Mouse (Mus musculus): ENCODE measurements at regions not wholly inside any gene's neighbourhood (a gene's known extent, or its start where the extent isn't known, plus 50 kb on each side); places are given as distances from the start of the nearest gene placed in this dataset.

DNA sequence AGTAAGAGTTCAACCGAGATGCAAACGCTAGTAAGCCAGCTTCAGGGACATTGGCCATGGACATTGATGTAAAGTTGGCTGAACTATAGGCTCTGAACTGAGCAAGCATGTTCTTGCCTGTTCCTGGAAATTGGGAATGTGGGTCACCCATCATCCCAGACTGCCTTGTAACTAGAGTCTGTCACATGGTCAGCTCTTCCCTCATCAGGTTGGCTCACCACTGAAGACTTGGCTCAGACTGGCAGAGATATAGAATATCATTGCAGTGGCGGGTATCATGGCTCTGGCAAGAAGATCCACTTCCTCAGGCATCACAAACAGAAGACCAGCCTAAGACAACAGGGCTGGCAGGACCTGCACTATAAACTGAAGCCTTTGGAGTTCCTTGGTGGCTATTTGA, 255.3 kb upstream of the Acvr2a start:
- WGBS = 92% methylated on average over 3 of the region's 3 CpGs
- ATAC-seq = no peak

GRCm38 (mm10) chr2:48563636-48564035, 250.3 kb upstream of the Acvr2a start:
- no peak overlapping the region for H3K4me2 ChIP-seq (ENCODE audit: low read length)
- no peaks in the 10 kb centered on the region for H3K4me1 ChIP-seq (ENCODE audit: control insufficient read depth, insufficient read depth, low read length)
- H3K9me3 ChIP-seq (replicated peaks; ENCODE audit: control insufficient read depth, low read length, poor library complexity, severe bottlenecking) = no peaks in the 10 kb centered on the region
- H3K9ac ChIP-seq (ENCODE audit: low read depth, low read length) = no peak overlapping the region
- H3K36me3 ChIP-seq (ENCODE audit: control insufficient read depth, insufficient read depth, low read length) = no peaks in the 10 kb centered on the region
- 82% methylated on average over 3 of the region's 3 CpGs for WGBS
- H3K4me3 ChIP-seq (ENCODE audit: low read depth, low read length) = no peak overlapping the region
- H3K27ac ChIP-seq (ENCODE audit: low read length) = no peak overlapping the region
- no peaks in the 10 kb centered on the region for H3K27me3 ChIP-seq (ENCODE audit: control insufficient read depth, insufficient read depth, low read depth, low read length)
- ATAC-seq = no peak

More for the DNA sequence above, 255.3 kb upstream of the Acvr2a start:
- no peak overlapping the region for H3K9ac ChIP-seq (ENCODE audit: low read depth, low read length)
- no peaks in the 10 kb centered on the region for H3K4me1 ChIP-seq (ENCODE audit: control insufficient read depth, insufficient read depth, low read length)
- no peak overlapping the region for H3K27ac ChIP-seq (ENCODE audit: low read length)
- no peaks in the 10 kb centered on the region for H3K27me3 ChIP-seq (ENCODE audit: control insufficient read depth, insufficient read depth, low read depth, low read length)
- no peak overlapping the region for H3K4me2 ChIP-seq (ENCODE audit: low read length)
- no peaks in the 10 kb centered on the region for H3K36me3 ChIP-seq (ENCODE audit: control insufficient read depth, insufficient read depth, low read length)
- H3K4me3 ChIP-seq (ENCODE audit: low read depth, low read length) = no peak overlapping the region
- H3K9me3 ChIP-seq (replicated peaks; ENCODE audit: control insufficient read depth, low read length, poor library complexity, severe bottlenecking) = no peaks in the 10 kb centered on the region

DNA sequence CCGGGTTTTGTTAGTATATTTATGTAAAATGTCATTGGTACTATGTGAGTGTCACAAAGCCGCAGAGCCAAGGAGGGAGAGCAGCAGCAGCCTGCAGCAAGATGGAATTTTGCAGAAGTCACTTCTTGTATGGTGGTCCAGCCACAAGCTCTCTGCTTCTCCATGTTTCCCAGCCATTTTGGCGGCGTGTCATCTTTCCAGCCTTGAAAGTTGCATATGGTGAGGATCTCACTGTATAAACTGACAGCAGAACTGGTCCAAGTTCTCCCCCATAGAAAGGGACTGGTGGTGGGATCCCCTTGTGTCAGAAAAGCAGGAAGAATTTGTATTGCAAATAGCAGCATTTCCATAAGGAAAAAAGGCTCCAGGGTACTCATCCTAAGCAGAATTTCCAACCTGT, 249.7 kb upstream of the Acvr2a start:
- Histone ChIP-seq H3K4me2 (ENCODE audit: low read length) (no peak overlapping the region), H3K4me1 (ENCODE audit: control insufficient read depth, insufficient read depth, low read length) (no peaks in the 10 kb centered on the region), H3K4me3 (ENCODE audit: low read depth, low read length) (no peak overlapping the region), H3K36me3 (ENCODE audit: control insufficient read depth, insufficient read depth, low read length) (no peaks in the 10 kb centered on the region), H3K9ac (ENCODE audit: low read depth, low read length) (no peak overlapping the region), H3K27ac (ENCODE audit: low read length) (no peak overlapping the region), H3K9me3 (replicated peaks; ENCODE audit: control insufficient read depth, low read length, poor library complexity, severe bottlenecking) (no peaks in the 10 kb centered on the region), H3K27me3 (ENCODE audit: control insufficient read depth, insufficient read depth, low read depth, low read length) (no peaks in the 10 kb centered on the region)
- 88% methylated on average over 4 of the region's 4 CpGs for WGBS
- ATAC-seq = no peak

DNA sequence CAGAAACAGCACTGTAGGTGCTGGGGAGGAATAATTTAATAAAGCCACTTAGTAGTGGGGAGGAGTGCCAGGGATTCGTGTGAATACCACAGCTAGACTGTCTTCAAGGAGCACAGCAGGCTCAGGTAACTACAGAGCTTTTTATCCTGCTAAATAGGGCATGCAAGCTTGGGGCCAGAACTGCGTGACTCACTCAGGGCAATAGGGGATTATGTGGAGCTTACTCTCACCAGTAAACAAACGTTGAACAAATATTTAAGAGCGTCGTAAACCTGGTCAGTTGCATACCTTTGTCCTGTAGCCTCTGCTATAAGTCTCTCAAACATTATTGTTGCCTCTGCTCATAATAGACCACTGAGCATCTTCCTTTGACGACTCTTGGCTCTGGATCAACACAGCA, 246.0 kb upstream of the Acvr2a start:
- Histone ChIP-seq H3K27me3 (ENCODE audit: control insufficient read depth, insufficient read depth, low read depth, low read length) (no peaks in the 10 kb centered on the region), H3K9me3 (replicated peaks; ENCODE audit: control insufficient read depth, low read length, poor library complexity, severe bottlenecking) (no peaks in the 10 kb centered on the region), H3K4me3 (ENCODE audit: low read depth, low read length) (no peak overlapping the region), H3K4me1 (ENCODE audit: control insufficient read depth, insufficient read depth, low read length) (no peaks in the 10 kb centered on the region), H3K4me2 (ENCODE audit: low read length) (no peak overlapping the region), H3K9ac (ENCODE audit: low read depth, low read length) (no peak overlapping the region), H3K27ac (ENCODE audit: low read length) (no peak overlapping the region), H3K36me3 (ENCODE audit: control insufficient read depth, insufficient read depth, low read length) (no peaks in the 10 kb centered on the region)
- WGBS = 43% methylated on average over 6 of the region's 6 CpGs
- no peak for ATAC-seq

DNA sequence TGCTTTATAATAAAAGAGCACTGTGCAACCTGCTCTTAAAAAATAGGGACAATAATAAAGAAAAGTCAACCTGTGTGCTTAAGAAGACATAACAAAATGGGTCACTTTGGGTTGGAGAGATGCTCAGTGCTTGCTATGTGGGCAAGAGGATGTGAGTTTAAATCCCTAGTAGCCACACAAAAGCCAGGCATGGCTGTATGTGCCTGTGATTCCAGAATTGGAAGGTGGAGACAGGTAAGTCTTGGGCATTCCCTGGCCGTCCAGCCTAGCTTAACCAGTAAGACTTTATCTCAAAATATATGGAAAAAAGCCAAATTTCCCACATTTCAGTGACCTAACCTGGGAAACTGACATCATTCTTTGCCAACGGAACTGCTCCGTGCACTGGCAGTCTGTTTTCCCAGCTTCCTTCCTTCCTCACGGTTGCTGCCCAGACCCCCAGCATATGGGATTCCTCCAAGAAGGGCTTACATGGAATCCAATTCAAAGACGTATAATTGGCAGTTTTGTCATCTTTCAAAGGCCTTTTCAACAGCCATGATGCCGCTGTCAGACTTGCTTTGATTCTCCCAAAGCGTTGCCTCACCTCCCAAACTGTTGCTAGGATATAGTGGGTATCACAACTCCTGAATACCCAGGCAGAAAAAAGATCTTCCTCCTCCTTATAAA, 227.6 kb upstream of the Acvr2a start:
- Histone ChIP-seq H3K4me1 (ENCODE audit: control insufficient read depth, insufficient read depth, low read length) (peaks cover 8% of the 10 kb centered on the region), H3K27ac (ENCODE audit: low read length) (peak overlapping the region; percentile 22; the same call in 1 of the 2 replicates), H3K27me3 (ENCODE audit: control insufficient read depth, insufficient read depth, low read depth, low read length) (no peaks in the 10 kb centered on the region), H3K36me3 (ENCODE audit: control insufficient read depth, insufficient read depth, low read length) (no peaks in the 10 kb centered on the region), H3K4me2 (ENCODE audit: low read length) (peak overlapping the region; percentile 21), H3K9me3 (replicated peaks; ENCODE audit: control insufficient read depth, low read length, poor library complexity, severe bottlenecking) (no peaks in the 10 kb centered on the region), H3K9ac (ENCODE audit: low read depth, low read length) (no peak overlapping the region), H3K4me3 (ENCODE audit: low read depth, low read length) (no peak overlapping the region)
- WGBS = 18% methylated on average over 7 of the region's 7 CpGs
- peak; percentile 75 for ATAC-seq

- WGBS = 36% methylated on average over 4 of the region's 4 CpGs
- Histone ChIP-seq H3K4me1 (ENCODE audit: control insufficient read depth, insufficient read depth, low read length) (peaks cover 8% of the 10 kb centered on the region), H3K36me3 (ENCODE audit: control insufficient read depth, insufficient read depth, low read length) (no peaks in the 10 kb centered on the region), H3K9ac (ENCODE audit: low read depth, low read length) (no peak overlapping the region), H3K4me3 (ENCODE audit: low read depth, low read length) (no peak overlapping the region), H3K27me3 (ENCODE audit: control insufficient read depth, insufficient read depth, low read depth, low read length) (no peaks in the 10 kb centered on the region), H3K27ac (ENCODE audit: low read length) (no peak overlapping the region; the same call in 1 of the 2 replicates), H3K9me3 (replicated peaks; ENCODE audit: control insufficient read depth, low read length, poor library complexity, severe bottlenecking) (no peaks in the 10 kb centered on the region), H3K4me2 (ENCODE audit: low read length) (peak overlapping the region; percentile 21; the same call in 1 of the 2 replicates)
- 0 out of 2 replicates have a peak, but pooled peaks have one; percentile 14 for ATAC-seq
Observed at GRCm38 (mm10) chr2:48586831-48587169, 227.1 kb upstream of the Acvr2a start.

DNA sequence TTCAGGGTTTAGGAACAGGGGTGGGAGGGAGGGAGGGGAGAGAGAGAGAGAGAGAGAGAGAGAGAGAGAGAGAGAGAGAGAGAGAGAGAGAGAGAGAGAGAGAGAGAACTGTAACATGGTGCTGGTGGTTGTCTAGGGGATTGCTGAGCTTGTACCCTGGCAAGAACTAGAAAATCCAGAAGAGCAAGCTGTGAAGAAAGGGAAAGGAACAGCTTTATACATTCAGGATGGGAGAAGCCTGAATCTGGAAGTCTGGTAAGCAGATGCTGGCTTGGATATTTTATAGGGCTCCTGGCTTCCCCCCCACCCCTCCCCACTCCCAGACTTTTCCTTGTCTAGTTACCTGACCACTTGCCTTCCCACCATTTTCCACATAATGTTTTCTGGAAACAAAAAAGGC, 224.2 kb upstream of the Acvr2a start:
- Histone ChIP-seq H3K4me1 (ENCODE audit: control insufficient read depth, insufficient read depth, low read length) (peaks cover 8% of the 10 kb centered on the region), H3K4me2 (ENCODE audit: low read length) (no peak overlapping the region), H3K4me3 (ENCODE audit: low read depth, low read length) (no peak overlapping the region), H3K9me3 (replicated peaks; ENCODE audit: control insufficient read depth, low read length, poor library complexity, severe bottlenecking) (no peaks in the 10 kb centered on the region), H3K27ac (ENCODE audit: low read length) (no peak overlapping the region), H3K9ac (ENCODE audit: low read depth, low read length) (no peak overlapping the region), H3K36me3 (ENCODE audit: control insufficient read depth, insufficient read depth, low read length) (no peaks in the 10 kb centered on the region), H3K27me3 (ENCODE audit: control insufficient read depth, insufficient read depth, low read depth, low read length) (no peaks in the 10 kb centered on the region)
- no peak for ATAC-seq

GRCm38 (mm10) chr2:48597793-48598583, 215.9 kb upstream of the Acvr2a start:
- Histone ChIP-seq H3K9ac (ENCODE audit: low read depth, low read length) (no peak overlapping the region), H3K4me2 (ENCODE audit: low read length) (no peak overlapping the region), H3K27ac (ENCODE audit: low read length) (no peak overlapping the region), H3K4me1 (ENCODE audit: control insufficient read depth, insufficient read depth, low read length) (no peaks in the 10 kb centered on the region), H3K9me3 (replicated peaks; ENCODE audit: control insufficient read depth, low read length, poor library complexity, severe bottlenecking) (no peaks in the 10 kb centered on the region), H3K4me3 (ENCODE audit: low read depth, low read length) (no peak overlapping the region), H3K27me3 (ENCODE audit: control insufficient read depth, insufficient read depth, low read depth, low read length) (no peaks in the 10 kb centered on the region), H3K36me3 (ENCODE audit: control insufficient read depth, insufficient read depth, low read length) (no peaks in the 10 kb centered on the region)
- no peak for ATAC-seq
- 30% methylated on average over 5 of the region's 5 CpGs for WGBS

GRCm38 (mm10) chr2:48599367-48599766, 214.5 kb upstream of the Acvr2a start:
- Histone ChIP-seq H3K36me3 (ENCODE audit: control insufficient read depth, insufficient read depth, low read length) (no peaks in the 10 kb centered on the region), H3K27me3 (ENCODE audit: control insufficient read depth, insufficient read depth, low read depth, low read length) (no peaks in the 10 kb centered on the region), H3K4me3 (ENCODE audit: low read depth, low read length) (no peak overlapping the region), H3K27ac (ENCODE audit: low read length) (no peak overlapping the region), H3K4me1 (ENCODE audit: control insufficient read depth, insufficient read depth, low read length) (no peaks in the 10 kb centered on the region), H3K9ac (ENCODE audit: low read depth, low read length) (no peak overlapping the region), H3K4me2 (ENCODE audit: low read length) (no peak overlapping the region), H3K9me3 (replicated peaks; ENCODE audit: control insufficient read depth, low read length, poor library complexity, severe bottlenecking) (no peaks in the 10 kb centered on the region)
- no peak for ATAC-seq
- WGBS = 66% methylated on average over 5 of the region's 5 CpGs

Measured in midbrain, embryonic 16.5 days (tissue).